Mouse (Mus musculus) left cerebral cortex, adult 11 months (tissue): Measurements from ENCODE around the gene Plekhh2.
A peak's percentile ranks its signal among the peaks of the same experiment; 100 is the strongest.

Experiments
- DNase-seq: peaks from one replicate; pipeline ENCODE4 v3.0.0; 2022; ENCODE audit warnings: low spot score

Plekhh2 gene

GRCm38 (mm10) chr17:84573940-84574339, 62.2 kb downstream of the Plekhh2 start:
- DNase-seq: no peak

- DNase-seq: no peak
Observed at GRCm38 (mm10) chr17:84575108-84575507, 63.4 kb downstream of the Plekhh2 start.

- no peak for DNase-seq
Observed at GRCm38 (mm10) chr17:84576621-84577293, 65.1 kb downstream of the Plekhh2 start.

GRCm38 (mm10) chr17:84579249-84579648, 67.6 kb downstream of the Plekhh2 start:
- DNase-seq: no peak

- DNase-seq: no peak
Observed at GRCm38 (mm10) chr17:84579817-84580216, 68.1 kb downstream of the Plekhh2 start.

GRCm38 (mm10) chr17:84580821-84581220, 69.1 kb downstream of the Plekhh2 start:
- DNase-seq: no peak

- DNase-seq: no peak
Observed at GRCm38 (mm10) chr17:84581740-84582414, 70.2 kb downstream of the Plekhh2 start.

GRCm38 (mm10) chr17:84584107-84584506, 72.4 kb downstream of the Plekhh2 start:
- DNase-seq: no peak

GRCm38 (mm10) chr17:84585104-84585503, 73.4 kb downstream of the Plekhh2 start:
- DNase-seq: peak; percentile 45

- no peak for DNase-seq
Observed at GRCm38 (mm10) chr17:84590065-84590464, 78.4 kb downstream of the Plekhh2 start.

- DNase-seq: no peak
Observed at GRCm38 (mm10) chr17:84591431-84592150, 79.9 kb downstream of the Plekhh2 start.

- DNase-seq: no peak
Observed at GRCm38 (mm10) chr17:84596015-84596441, 84.3 kb downstream of the Plekhh2 start.

- no peak for DNase-seq
Observed at GRCm38 (mm10) chr17:84596501-84596900, 84.8 kb downstream of the Plekhh2 start.

GRCm38 (mm10) chr17:84597859-84598258, 86.2 kb downstream of the Plekhh2 start:
- no peak for DNase-seq

- DNase-seq: no peak
Observed at GRCm38 (mm10) chr17:84598928-84599327, 87.2 kb downstream of the Plekhh2 start.

GRCm38 (mm10) chr17:84600051-84600983, 88.6 kb downstream of the Plekhh2 start:
- no peak for DNase-seq

- no peak for DNase-seq
Observed at GRCm38 (mm10) chr17:84601805-84602204, 90.1 kb downstream of the Plekhh2 start.

- DNase-seq: no peak
Observed at GRCm38 (mm10) chr17:84603202-84603627, 91.5 kb downstream of the Plekhh2 start.

GRCm38 (mm10) chr17:84603709-84604420, 92.2 kb downstream of the Plekhh2 start:
- no peak for DNase-seq

- no peak for DNase-seq
Observed at GRCm38 (mm10) chr17:84606976-84607375, 95.3 kb downstream of the Plekhh2 start.

GRCm38 (mm10) chr17:84607617-84608016, 95.9 kb downstream of the Plekhh2 start:
- no peak for DNase-seq
